Mouse (Mus musculus) mouse trophoblast stem cell (cell line): ENCODE measurements at regions not wholly inside any gene's neighbourhood (a gene's known extent, or its start where the extent isn't known, plus 50 kb on each side); places are given as distances from the start of the nearest gene placed in this dataset.

Experiments used
- in situ Hi-C, 2 experiments: fragments of 300-500 bp; cut with MseI, MboI; formaldehyde crosslinking; loops; 2 replicates in 1 of 2; 3 replicates in 1 of 2; pipeline ENCODE4 v1.15.1; 2025

DNA sequence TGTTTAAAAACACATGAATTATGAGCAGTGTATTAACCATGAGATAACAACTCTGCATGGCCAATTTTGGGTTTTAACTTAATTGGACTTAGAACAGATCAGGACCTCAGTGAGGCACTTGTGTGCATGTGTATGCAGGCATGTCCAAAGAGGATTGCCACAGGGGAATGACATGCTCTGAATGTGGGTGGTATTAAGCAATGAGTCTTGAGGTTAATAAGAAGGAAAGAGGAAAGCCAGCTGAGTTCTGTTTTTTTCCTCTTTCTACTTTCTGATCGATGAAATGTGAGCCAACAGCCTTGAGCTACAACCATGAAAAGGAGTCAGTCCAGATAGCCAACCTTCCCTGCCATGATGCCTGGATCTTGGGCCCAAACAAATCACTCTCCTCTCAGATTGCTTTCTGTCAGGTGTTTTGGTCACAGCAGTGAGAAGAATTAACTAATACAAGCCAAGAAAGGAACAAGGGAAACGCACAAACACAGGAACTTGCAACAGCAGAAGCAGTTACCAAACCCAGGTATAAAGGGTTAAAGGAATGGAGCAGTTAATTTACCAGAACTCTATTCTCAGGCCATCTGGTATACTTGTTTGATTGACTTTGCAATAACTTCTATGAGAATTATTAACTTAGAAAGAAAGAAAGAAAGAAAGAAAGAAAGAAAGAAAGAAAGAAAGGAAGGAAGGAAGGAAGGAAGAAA, 243.3 kb upstream of the Mmadhc start:
- in situ Hi-C loops: no loop called here

DNA sequence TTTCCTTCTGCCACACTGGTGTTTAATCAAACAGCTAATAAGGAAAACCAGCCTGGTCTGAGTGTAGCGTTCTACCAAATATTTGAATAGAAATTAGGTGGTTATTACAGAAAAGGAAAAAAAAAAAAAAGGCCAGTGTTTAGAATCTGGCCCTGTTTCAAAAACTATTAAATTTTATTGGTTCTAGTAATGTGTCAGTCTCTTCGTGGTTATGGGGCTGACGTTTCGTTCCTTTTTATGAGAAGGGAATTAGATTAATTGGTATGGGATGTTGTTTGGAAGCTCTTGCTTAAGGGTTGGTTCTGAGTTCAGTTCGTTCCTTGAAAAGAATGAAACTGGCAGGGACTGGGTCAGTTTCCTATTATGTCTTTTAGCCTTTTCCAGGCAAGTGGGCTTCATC, 241.5 kb upstream of the Mmadhc start:
- in situ Hi-C loops: no loop called here

DNA sequence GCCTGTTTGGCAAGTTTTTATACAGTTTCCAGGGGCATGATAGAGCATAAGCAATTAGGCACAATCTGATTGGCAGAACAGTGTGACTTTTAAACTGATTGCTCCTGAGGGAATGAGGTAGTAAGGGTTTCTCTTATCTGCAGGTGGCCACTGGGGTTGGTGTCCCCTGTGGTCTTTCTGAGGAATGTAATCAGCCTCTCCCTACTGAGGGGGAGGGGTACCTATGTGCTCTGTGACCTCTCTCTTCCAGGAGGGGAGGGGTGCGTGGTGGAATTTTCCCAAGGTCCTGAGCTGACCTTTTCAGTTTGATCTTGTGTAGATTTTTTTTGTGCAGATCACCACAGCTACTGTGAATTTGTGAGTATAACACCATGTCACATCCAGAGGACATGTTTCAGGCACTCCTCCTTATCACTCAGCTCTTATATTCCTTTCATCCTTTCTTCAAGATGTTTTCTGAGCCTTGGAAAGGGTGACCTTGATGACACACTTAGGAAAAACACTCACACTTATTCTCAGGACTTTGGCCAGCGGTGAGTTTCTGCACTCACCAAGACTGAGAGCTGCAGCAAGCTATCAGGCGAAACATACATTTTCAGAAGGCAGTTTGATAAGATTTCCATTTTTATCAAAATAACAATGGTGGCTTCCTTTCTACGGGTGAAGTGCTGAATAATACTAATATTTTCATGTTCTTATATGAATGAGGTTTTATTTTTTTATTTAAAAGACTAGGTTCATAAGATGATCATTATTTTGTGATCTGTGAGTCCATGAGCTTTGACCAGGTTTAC, 238.7 kb upstream of the Mmadhc start:
- in situ Hi-C loops: no loop called here

DNA sequence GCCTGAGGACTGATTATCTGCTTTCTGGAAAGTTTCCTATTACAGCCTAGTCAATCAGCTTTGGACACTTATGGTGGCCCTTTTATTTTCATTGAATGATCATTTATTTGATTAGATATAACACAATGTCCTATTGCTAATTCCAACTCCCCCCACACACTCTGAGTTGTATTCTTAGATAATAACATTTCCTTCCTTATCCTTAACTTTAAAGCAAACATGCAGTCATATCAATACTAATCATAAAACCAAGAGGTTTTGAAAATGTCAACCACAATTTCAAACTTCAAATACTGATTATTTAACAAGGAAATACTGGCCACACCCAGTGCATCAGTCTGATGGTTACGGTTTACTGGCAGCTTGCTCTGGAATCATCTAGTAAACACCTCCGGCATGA, 237.1 kb upstream of the Mmadhc start:
- in situ Hi-C loops: no loop called here

DNA sequence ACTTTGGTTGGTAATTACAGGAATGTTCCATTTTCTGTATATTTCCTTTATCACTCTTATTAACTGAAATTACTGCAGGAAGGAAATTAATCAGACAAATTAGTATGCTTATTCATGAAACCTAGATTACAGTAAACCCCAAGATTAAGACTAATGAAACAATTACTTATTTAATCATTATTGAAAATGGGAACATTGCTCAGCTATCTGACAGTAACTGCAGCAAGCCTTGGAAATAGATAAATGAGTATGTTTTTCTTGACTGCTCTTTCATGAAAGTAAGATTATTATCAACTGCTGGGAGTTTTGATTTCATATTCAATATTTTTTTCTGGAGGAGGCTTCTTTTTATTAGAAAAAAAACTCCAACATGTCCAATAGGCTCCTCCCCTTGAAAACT, 230.8 kb upstream of the Mmadhc start:
- in situ Hi-C loops: no loop called here

DNA sequence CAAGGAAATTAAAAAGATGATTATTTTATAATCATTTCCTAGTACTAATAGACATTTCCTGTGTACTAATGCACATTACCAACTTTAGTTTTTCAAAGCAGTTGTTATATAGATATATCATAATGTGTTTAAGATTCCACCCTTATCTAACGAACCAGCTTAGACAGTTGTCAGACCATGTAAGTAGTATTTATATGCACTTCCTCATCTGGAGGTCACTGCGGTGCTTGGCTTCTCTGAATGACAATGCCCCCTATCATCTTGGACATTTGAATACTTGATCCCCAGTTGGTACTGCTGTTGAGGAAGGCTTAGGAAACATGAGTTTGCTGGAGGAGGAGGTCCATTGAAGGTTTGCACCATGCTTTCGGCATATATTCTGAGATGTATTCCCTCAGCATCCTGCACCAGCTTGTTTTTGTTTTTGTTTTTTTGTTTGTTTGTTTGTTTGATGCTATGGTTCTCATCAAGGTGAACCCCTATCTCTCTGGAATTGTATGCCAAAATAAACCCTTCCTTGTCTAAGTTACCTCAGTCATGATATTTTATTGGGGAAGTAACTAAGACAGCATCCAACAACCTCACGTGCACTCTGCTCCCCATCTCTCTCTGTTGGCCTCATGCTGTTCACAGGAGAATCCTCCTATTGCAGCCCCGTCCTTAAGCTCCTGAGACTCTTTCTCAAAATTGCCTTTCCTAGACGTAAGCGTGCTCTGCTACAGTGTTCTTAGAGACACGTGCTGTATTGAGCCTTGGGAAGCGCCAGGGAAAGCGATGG, 228.4 kb upstream of the Mmadhc start:
- in situ Hi-C loops: no loop called here

DNA sequence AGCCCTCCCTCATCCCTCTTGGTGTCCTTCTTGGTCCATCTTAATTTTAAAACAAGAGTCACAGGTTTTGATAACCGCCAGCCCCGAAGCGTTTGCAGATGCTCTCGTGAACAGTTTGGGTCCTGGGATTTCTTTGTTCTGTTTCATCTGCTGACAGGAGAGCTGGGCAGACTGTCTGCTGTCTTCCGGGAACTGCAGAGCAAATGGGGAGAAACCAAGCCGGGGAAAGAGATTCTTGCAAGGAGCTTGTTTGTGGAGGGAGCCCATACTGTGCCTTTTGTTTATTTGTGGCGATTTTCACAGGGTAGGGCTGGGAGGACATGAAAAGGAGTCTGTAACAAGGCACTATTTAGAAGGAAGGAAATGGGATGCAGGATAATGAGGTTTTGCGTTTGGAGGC, 223.6 kb upstream of the Mmadhc start:
- in situ Hi-C loops: no loop called here

DNA sequence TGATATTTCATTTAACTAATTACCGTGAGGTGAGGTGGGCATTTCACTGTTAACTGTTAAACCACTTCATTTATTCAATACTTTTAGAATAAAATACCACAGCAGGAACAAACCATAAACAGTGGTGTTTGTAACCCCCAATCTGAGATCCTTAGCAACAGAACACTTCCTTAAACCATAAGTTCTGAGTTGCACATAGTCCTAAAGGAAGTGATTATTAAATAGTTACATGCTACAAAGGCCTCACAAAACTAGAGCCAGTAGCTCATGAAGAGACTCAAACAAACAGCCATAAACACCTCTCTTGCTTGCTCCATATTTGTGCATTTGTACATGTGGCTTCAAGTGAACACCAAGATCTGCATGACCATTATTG, 222.5 kb upstream of the Mmadhc start:
- in situ Hi-C loops: no loop called here

DNA sequence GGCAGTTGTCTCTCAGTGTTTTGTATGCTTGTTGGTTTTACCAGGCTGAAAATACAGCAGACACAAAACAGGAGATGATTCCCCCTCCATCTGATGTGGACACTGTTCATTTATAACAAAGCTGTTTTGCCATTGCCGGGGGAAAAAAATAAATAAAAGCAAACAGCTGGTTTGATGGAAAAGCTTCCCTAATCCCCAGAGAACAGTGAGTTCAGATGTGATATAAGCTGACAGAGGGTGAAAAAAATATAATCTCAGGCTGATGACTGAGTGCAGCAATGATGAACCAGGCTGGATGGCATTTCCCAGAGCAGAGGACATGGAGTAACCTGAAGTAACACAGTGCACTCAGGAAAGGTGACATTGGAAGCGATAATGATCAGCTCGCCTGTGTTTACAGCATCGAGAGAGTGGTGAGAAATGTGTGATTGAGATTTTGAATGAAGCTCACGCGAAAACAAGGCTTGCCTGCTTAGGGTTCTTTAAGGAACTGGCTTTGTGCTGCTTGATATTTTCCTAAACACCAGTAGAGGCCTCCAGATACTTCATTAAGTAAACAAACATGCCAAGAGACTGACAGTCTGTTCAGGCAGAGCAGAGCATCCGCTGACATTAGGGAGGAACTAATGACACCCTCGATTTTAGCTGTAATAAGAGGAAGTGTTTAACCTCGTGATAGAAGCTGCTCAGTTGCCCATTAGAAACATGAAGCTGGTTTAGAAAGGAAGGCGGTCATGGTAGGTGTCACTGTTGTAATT, 221.9 kb upstream of the Mmadhc start:
- in situ Hi-C loops: no loop called here

DNA sequence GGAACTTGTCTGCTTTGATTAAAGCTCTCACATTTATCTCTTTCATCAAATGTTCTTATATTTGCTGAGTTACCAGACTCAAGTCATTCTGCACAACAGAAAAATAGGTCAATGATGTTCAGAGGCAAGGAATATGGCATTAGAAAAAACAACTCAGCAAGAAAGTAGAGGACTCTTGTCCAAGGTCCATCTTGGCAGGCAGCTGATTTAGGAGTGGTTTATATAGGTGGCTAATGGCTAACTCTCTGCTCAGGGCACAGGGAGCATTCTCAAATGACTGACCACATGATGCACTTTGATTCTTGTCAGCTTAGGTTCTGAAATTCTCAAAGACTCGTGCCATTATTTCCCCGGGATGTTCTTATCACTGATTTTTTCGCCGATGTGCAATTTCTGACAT, 216.7 kb upstream of the Mmadhc start:
- in situ Hi-C loops: no loop called here

DNA sequence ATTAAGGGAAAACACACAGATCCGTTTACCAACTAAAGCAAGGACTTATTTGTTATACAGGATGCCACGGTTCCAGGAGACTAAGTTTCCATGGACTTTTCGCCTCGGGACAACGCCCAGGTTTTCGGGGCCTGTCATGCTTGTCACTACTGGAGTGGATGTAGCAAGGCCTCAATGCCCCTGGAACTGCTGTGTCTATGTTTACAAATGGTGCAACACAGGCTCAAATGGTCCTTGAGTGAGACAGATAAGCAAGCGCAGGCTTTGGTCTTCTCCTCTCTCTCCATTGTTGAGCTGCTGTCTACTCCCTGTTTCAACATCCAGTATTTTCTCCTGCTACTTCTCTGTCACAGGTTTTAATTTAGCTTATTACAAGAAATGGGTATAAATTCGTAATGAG, 202.1 kb upstream of the Mmadhc start:
- in situ Hi-C loops: no loop called here

DNA sequence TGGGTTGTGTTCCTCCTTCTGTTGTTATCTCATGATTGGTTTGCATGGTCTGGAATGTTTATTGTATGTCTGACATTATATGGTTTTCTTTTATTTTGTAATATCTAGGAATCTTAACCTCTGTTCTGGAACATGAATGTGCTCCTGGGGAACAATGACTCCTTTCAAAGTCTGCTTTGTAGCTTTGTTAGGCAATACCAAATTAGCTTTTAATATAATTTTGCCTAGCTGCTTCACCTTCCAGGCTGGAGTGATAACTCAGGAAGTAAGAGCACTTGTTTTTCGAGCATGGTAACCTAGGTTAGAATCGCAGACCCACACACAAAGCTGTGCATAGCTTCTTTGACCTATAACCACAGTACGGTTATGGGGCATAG, 199.4 kb upstream of the Mmadhc start:
- in situ Hi-C loops: no loop called here

DNA sequence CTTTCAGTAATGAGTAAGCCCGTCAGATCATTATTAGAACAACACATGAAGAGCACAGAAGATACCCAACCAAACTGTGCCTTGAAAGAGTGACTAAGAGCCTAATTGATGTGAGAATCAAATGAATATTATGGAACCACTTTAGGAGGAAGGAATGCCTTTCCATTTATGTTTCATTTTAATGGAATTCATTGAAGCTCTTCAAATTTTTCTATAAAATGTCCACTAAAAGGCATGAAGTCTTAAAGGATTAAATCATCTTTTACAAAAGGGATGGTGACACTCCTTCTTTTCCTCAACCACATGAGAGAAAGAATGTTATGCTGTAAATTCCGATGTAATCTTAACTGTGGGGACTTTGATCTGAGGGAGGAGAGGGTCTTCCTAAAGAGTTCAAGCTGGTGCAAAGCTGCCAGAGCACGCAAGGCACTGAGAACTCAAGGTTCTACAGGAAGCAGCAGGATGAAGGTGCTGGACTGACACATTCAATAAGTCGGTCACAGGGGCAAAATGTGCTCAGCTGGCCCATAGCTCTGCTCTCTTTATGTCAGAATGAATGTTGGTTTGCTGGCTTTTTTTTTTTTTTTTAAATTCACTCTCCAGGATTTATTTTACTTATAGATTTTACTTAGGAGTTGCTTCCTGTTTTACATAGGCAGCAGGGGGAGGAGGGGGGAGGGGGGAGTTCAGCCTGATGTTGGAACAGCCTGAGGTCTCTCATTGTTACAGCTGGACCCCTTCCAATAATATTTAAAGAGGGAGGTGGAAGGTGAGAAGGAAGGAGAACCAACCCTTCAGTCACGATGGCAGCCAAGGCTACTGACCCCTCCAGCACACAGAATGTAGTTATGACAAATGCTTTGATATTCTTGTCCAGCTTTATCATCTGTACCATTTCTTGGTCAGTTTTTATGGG, 198.8 kb upstream of the Mmadhc start:
- in situ Hi-C loops: no loop called here

DNA sequence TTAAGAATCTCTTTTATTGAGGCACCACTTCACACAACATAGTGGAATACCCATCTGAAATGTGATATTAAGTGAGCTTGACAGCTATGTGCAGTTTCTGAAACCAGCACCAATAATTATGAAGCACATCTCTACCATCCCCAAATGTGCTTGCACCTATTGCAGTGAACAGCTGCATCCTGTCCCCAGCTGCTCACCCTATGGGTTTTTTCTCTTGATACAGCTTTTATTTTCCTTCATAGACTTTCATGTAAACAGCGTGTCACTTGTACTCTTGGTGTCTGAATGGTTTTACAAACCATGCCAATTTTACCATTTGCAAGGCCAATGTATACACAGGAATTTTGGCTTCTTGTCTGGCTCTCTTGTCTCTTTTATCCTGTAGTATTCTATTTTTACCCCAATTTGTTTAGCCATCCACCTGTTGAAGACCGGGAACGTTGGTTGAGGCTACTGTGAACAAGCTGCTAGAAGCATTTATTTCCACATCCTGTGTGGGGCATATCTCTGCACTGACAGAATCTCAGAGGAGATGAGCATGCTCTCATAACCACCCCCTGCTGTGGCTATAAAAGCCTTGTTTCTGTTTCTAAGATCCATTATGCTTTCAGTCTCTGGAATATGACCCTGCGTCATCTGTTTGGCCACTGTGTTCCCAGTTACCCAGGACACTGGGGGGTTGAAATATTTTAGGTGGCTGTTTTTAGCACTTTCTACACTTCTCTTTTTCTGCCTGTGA, 197.2 kb upstream of the Mmadhc start:
- in situ Hi-C loops: no loop called here

DNA sequence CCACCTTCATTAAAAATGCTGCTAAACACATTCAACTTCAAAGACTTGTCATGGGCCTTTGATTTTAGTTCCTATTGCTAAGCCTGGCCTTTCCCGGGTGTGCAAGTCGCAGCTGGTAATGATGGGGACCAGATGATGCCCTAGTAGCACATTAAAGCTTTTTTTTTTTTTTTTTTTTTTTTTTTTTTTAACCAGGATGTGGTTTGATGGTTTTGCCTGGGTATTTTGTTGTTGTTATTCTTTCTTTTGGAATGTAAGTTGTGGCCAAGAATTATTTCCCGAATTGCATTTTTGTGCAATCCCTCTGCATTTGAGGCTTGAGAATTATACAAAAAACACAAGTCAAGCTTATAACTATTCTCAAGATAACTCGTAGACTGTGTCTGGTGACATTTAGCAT, 167.2 kb upstream of the Mmadhc start:
- in situ Hi-C loops: no loop called here

DNA sequence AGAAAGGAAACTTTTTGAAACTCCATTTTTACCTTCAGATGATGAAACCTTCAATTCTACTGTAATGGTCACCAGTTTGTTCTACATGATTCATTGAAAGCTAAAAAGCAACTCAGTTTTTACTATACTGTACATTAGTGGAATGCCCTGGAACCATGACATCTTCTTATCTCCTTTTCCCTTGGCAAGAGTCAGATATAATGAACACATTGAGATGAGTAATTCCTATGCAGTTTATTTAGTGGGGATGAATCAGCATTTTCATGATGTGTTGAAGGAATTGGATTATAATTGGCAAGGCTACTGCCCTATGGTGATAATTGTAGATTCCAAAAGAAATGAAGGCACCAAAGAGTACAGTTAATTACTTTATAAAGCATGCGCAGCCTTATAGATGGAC, 165.8 kb upstream of the Mmadhc start:
- in situ Hi-C loops: no loop called here

DNA sequence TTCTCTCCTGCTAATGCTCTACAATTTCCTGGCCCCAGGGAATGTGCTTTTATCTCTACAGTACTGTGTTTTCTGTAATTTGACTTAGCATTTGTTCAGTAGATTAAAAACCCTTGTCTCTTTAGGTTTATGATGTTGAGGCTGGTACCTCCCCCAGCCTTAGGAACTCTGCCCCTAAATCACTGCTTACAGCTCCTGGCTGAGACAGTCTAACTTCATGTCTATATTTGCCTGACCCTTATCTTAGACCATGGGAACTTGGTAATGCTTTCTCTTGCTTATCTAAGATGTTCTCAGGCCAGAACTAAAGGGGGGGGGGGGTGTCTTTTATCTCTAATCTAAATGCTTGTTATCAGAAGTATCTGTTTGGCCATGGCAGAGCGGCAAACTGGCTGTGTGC, 160.1 kb upstream of the Mmadhc start:
- in situ Hi-C loops: no loop called here

DNA sequence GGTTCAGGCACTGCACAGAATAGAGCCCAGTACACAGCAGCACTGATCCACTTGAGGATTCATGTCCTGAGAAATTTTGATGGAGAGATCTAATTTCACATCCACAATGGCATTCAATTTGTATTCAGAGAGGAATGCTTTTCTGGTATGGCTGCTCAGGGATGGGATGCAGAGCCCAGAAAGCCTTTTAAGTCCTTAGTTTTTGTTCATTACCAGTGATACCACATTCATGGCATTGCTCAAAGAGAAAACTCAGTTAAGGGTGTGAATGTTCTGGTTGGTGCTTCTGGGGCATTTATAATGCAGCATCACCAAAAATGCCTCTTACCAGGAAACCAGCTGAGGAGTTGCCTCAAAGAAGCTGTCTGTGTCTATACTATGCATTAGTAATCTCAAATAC, 151.5 kb upstream of the Mmadhc start:
- in situ Hi-C loops: no loop called here

DNA sequence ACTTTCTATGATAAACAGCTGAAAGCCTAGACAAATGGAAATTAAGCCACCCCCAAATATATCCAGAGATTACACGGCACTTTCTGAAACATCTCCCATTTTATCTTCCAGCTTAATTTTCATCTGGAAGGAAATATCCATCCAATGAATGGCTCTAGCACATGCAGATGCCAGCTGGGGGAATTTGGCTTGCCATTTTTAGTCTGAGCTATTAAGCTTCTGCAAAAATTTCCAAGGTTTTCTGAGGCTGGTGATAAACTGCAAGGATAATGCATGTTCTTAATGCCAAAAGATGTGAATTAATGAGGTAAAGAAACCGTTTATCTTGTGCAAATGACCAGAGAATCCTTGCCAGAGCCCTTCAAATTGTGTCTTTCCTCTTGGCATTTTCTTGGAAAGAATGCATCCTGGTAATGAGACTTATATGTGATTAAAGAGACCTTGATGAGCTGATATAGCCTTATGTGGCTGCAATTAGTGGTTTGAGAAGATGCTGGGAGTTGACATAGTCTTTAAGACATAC, 149.4 kb upstream of the Mmadhc start:
- in situ Hi-C loops: no loop called here

DNA sequence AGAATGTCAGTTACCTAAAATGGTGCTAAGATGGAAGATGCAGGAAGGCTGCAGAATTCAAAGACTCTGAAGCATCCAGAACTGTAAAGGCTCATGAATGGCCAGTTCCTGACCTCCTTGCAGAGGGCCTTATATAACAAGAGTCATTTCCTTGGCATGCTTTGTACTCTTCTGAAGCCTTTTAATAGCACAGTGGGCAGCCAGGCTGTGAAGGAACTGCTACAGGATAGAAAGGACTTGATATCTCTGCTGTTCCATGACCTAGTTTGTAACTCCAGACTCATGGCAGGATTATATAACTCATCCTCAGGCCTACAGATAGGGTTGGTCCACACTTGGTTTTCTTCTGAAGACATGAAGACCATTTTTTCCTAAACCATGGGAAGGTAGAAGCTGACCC, 143.7 kb upstream of the Mmadhc start:
- in situ Hi-C loops: no loop called here
